Mouse (Mus musculus) limb, embryonic 13.5 days (tissue): Measurements from ENCODE around the gene Pnkp. TPM values are rescaled to one million over a fixed set of nuclear protein-coding genes. Genes with fewer than 3 reads are reported as not detected.
A peak's percentile ranks its signal among the peaks of the same experiment; 100 is the strongest.

Experiments
- ATAC-seq: fragments of 200-750 bp; cut with Nextera tagmentation; 2 replicates; pipeline ENCODE4 v1.8.0; 2017; ENCODE audit warnings: low read depth, moderate number of reproducible peaks, moderate TSS enrichment; ENCODE audit not compliant: low FRiP score
- H3K27ac ChIP-seq: fragments of 300-500 bp; sonication (generic); 2 replicates; pipeline ENCODE4 v1.5.1; 2015; ENCODE audit warnings: inconsistent platforms, mild to moderate bottlenecking, moderate library complexity
- H3K27me3 ChIP-seq: fragments of 300-500 bp; sonication (generic); 2 replicates; pipeline ENCODE4 v1.6.1; 2015; ENCODE audit warnings: mild to moderate bottlenecking, inconsistent platforms
- H3K36me3 ChIP-seq: fragments of 300-500 bp; sonication (generic); 2 replicates; pipeline ENCODE4 v1.6.1; 2015; ENCODE audit warnings: inconsistent platforms, mild to moderate bottlenecking, moderate library complexity
- H3K4me1 ChIP-seq: fragments of 300-500 bp; sonication (generic); 2 replicates; pipeline ENCODE4 v1.6.1; 2015; ENCODE audit warnings: inconsistent platforms
- H3K4me2 ChIP-seq: fragments of 300-500 bp; sonication (generic); replicated peaks from 2 replicates; pipeline ENCODE4 v1.6.1; 2015; ENCODE audit warnings: inconsistent platforms, mild to moderate bottlenecking, moderate library complexity
- H3K4me3 ChIP-seq: fragments of 300-500 bp; sonication (generic); 2 replicates; pipeline ENCODE4 v1.5.1; 2015; ENCODE audit warnings: moderate library complexity, mild to moderate bottlenecking, inconsistent platforms
- H3K9ac ChIP-seq: fragments of 300-500 bp; sonication (generic); 2 replicates; pipeline ENCODE4 v1.6.1; 2015; ENCODE audit warnings: mild to moderate bottlenecking, inconsistent platforms
- H3K9me3 ChIP-seq: fragments of 300-500 bp; sonication (generic); 2 replicates; pipeline ENCODE4 v1.6.1; 2016; ENCODE audit warnings: inconsistent platforms
- WGBS: fragments of 180-500 bp; shearing (Covaris S2); methylation state at CpG from one replicate; pipeline ENCODE4 v1.1.7; 2015; 5-methylcytosine and 5-hydroxymethylcytosine counted together
- polyA plus RNA-seq: library from polyadenylated mRNA; unstranded; fragments of >200 nt; fragmentation: Nextera tagmentation; extraction: Ambion mirVana; gene quantifications from 2 replicates; pipeline ENCODE4 v1.2.1, GENCODE M21; 2015

Pnkp gene
- polyA plus RNA-seq, 1 experiment from 2014 or later: 33.9 TPM

DNA sequence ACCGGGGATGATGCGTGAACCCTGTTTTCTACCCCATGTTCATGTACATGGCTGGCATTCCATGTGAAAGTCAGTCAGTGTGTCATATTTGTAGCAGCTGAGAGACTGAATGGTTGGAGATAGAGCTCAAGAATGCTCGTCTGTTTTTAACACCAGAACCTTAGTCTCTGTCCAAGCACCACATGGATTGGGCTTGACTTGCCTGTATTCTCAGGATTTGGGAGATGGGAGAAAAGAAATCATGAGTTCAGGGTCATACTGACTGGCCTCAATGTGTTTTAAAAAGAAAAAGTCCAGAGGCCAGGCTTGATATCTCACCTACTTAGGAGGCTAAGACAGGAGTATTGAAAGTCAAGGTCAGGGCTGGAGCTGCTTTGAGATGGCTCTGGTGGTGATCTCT, 39.5 kb upstream of the Pnkp start:
- peak overlapping the region; percentile 94 for H3K9ac ChIP-seq
- 24% methylated on average over 3 of the region's 3 CpGs for WGBS
- no peaks in the 10 kb centered on the region for H3K9me3 ChIP-seq
- H3K4me1 ChIP-seq: peaks cover 53% of the 10 kb centered on the region
- peak overlapping the region; percentile 76 for H3K4me3 ChIP-seq
- H3K27me3 ChIP-seq: no peaks in the 10 kb centered on the region
- peak overlapping the region; percentile 82 for H3K4me2 ChIP-seq
- H3K36me3 ChIP-seq: peaks cover 21% of the 10 kb centered on the region
- ATAC-seq: no peak
- peak overlapping the region; percentile 33; the same call in 1 of the 2 replicates for H3K27ac ChIP-seq

- no peak overlapping the region for H3K27ac ChIP-seq
- peaks cover 58% of the 10 kb centered on the region for H3K4me1 ChIP-seq
- H3K27me3 ChIP-seq: no peaks in the 10 kb centered on the region
- H3K4me2 ChIP-seq: peak overlapping the region; percentile 82
- peak overlapping the region; percentile 94 for H3K9ac ChIP-seq
- no peak for ATAC-seq
- 46% methylated on average over 2 of the region's 2 CpGs for WGBS
- no peaks in the 10 kb centered on the region for H3K9me3 ChIP-seq
- H3K36me3 ChIP-seq: peaks cover 14% of the 10 kb centered on the region
- H3K4me3 ChIP-seq: peak overlapping the region; percentile 76
These were observed 38.8 kb upstream of the Pnkp start for GRCm38 (mm10) chr7:44818164-44818563.

DNA sequence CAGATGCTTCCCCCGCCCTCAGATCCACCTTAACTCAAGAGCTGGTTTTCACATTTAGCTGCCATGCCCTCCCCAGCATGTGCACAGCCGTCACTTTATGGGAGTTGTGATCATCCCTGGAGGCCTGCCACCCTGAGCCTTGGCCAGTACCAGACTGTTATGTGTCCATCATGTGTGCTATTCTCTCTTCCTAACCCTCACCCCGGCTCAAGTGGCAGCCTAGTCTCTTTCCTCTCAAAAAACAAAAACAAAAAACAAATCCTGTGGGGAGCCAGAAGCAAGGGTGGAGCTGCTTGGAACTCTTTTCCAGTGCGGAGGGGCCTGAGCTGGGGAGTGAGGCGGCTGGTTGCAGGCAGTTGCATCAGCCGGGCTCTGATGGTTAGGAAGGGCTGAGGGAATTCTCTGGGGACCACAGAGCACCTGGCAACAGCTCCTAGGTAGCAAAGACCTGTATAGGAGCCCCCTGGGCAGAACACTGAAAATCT, 38.1 kb upstream of the Pnkp start:
- H3K36me3 ChIP-seq: peaks cover 12% of the 10 kb centered on the region
- peak overlapping the region; percentile 82 for H3K4me2 ChIP-seq
- H3K4me3 ChIP-seq: peak overlapping the region; percentile 76
- peak overlapping the region; percentile 94 for H3K9ac ChIP-seq
- H3K27ac ChIP-seq: peak overlapping the region; percentile 4; the same call in 1 of the 2 replicates
- no peaks in the 10 kb centered on the region for H3K9me3 ChIP-seq
- H3K27me3 ChIP-seq: no peaks in the 10 kb centered on the region
- WGBS: 44% methylated on average over 6 of the region's 6 CpGs
- peaks cover 64% of the 10 kb centered on the region for H3K4me1 ChIP-seq
- ATAC-seq: no peak

GRCm38 (mm10) chr7:44819391-44819790, 37.5 kb upstream of the Pnkp start:
- H3K9ac ChIP-seq: peak overlapping the region; percentile 94
- H3K4me2 ChIP-seq: peak overlapping the region; percentile 82
- peaks cover 70% of the 10 kb centered on the region for H3K4me1 ChIP-seq
- no peak overlapping the region for H3K27ac ChIP-seq
- H3K4me3 ChIP-seq: peak overlapping the region; percentile 76
- ATAC-seq: no peak
- H3K36me3 ChIP-seq: peaks cover 6% of the 10 kb centered on the region; the same call in 1 of the 2 replicates
- no peaks in the 10 kb centered on the region for H3K9me3 ChIP-seq
- WGBS: 96% methylated on average over 2 of the region's 2 CpGs
- no peaks in the 10 kb centered on the region for H3K27me3 ChIP-seq

GRCm38 (mm10) chr7:44819863-44820262, 37.1 kb upstream of the Pnkp start:
- Histone ChIP-seq H3K4me2 (peak overlapping the region; percentile 82; the same call in 1 of the 2 replicates), H3K9ac (no peak overlapping the region), H3K9me3 (no peaks in the 10 kb centered on the region), H3K27ac (no peak overlapping the region), H3K4me3 (no peak overlapping the region), H3K27me3 (no peaks in the 10 kb centered on the region), H3K36me3 (peaks cover 4% of the 10 kb centered on the region; the same call in 1 of the 2 replicates), H3K4me1 (peaks cover 72% of the 10 kb centered on the region)
- WGBS: 75% methylated on average over 5 of the region's 5 CpGs
- no peak for ATAC-seq

- Histone ChIP-seq H3K27ac (no peak overlapping the region), H3K4me2 (no peak overlapping the region), H3K9ac (peak overlapping the region; percentile 31), H3K9me3 (no peaks in the 10 kb centered on the region), H3K36me3 (peaks cover 6% of the 10 kb centered on the region; the same call in 1 of the 2 replicates), H3K4me1 (peaks cover 67% of the 10 kb centered on the region), H3K27me3 (no peaks in the 10 kb centered on the region), H3K4me3 (no peak overlapping the region)
- no peak for ATAC-seq
- 86% methylated on average over 3 of the region's 3 CpGs for WGBS
These were observed 36.4 kb upstream of the Pnkp start for GRCm38 (mm10) chr7:44820525-44820924.

DNA sequence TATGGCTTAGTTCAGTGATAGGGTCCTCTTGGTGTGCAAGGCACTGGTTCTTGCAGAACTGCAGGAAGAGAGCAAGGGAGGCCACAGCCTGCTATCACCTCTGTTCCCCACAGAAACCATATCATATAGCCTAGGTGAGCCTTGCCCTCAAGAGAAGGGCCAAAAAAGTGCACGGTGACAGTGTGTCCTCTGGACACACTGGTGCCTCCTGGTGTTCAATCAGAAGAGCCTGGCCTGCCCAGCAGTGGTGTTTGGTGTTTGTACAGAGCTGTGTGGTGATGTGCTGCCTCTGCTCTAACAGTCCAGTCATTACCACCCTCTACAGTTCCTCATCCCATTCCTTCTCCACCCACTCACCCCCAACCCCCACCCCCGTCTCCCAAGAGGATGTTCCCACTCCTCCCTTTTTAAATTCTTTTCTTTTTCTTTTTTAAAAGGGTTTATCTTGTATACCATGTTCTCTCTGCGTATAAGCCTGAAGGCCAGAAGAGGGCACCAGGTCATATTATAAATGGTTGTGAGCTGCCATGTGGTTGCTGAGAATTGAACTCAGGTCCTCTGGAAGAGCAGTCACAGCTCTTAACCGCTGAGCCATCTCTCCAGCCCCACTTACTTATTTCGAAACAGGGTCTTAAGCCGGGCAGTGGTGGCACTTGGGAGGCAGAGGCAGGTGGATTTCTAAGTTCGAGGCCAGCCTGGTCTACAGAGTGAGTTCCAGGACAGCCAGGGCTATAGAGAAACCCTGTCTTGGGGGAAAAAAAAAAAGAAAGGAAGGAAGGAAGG, 35.1 kb upstream of the Pnkp start:
- H3K27me3 ChIP-seq: no peaks in the 10 kb centered on the region
- H3K4me2 ChIP-seq: no peak overlapping the region
- H3K9me3 ChIP-seq: no peaks in the 10 kb centered on the region
- peaks cover 67% of the 10 kb centered on the region for H3K4me1 ChIP-seq
- ATAC-seq: no peak
- H3K27ac ChIP-seq: no peak overlapping the region
- WGBS: 88% methylated on average over 7 of the region's 7 CpGs
- no peak overlapping the region for H3K4me3 ChIP-seq
- H3K36me3 ChIP-seq: peaks cover 18% of the 10 kb centered on the region
- H3K9ac ChIP-seq: no peak overlapping the region

DNA sequence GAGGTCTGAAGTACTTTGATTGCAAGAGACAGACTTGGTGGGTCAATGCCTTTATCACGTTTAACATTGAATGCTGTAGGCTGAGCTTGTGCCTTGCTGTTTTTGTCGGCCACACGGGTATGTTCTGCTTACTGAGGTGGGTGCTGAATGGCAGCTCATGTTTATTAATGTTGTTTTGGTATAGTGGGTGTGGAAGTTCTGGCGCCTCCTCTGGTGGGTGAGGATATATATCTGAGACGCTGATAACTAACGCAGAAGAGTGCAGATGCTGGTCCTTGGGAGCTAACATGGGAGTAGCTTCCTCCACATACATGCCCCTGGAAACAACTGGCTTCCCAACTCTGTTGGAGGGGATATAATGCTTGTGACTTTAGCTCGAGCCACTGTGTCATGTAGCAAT, 33.5 kb upstream of the Pnkp start:
- no peak overlapping the region for H3K27ac ChIP-seq
- no peak overlapping the region for H3K4me2 ChIP-seq
- H3K27me3 ChIP-seq: no peaks in the 10 kb centered on the region
- H3K9ac ChIP-seq: no peak overlapping the region
- peaks cover 52% of the 10 kb centered on the region for H3K4me1 ChIP-seq
- ATAC-seq: no peak
- H3K9me3 ChIP-seq: no peaks in the 10 kb centered on the region
- 51% methylated on average over 7 of the region's 7 CpGs for WGBS
- no peak overlapping the region for H3K4me3 ChIP-seq
- H3K36me3 ChIP-seq: peaks cover 32% of the 10 kb centered on the region

DNA sequence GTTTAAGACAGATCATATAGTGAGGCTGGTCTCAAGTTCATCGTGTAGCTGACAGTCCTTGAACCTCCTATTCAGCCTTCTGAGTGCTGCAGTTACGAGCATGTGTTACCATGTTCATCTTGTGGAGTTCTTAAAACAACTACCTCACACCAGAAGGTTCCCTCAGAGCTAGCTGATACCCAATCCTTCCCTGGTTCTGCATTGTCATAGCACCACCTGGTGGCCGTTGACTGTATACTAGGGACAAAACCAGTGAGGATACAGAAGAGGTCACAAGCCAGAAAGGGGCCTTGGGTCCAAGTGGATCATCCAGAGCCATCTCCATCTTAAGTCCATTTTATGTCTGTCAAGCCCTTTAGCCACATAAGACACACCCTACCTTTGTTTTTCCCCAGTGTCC, 32.1 kb upstream of the Pnkp start:
- Histone ChIP-seq H3K27ac (no peak overlapping the region), H3K27me3 (no peaks in the 10 kb centered on the region), H3K4me1 (peaks cover 38% of the 10 kb centered on the region), H3K36me3 (peaks cover 47% of the 10 kb centered on the region), H3K9me3 (no peaks in the 10 kb centered on the region), H3K4me2 (no peak overlapping the region), H3K9ac (no peak overlapping the region), H3K4me3 (no peak overlapping the region)
- no peak; the same call in 1 of the 2 replicates for ATAC-seq
- WGBS: 25% methylated on average over 3 of the region's 3 CpGs

DNA sequence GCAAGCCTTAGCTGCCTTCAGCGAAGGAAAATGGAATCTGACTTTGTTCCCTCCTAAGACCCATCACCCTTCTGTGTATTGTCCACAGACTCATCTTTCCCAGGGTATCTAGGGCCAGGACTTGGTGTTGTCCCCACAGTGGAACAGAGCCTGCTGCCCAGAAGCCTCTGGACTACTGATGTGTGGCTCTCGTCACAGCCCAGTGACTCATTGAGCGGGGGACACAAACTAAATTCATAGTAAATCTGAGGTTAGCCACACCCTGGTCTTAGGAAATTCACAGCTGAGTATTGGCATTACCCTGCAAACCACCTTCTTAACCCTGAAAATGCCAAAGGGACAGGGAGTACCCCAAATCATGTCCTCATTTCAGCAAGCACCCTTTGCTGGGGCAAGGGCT, 30.2 kb upstream of the Pnkp start:
- H3K27me3 ChIP-seq: no peaks in the 10 kb centered on the region
- no peak overlapping the region for H3K9ac ChIP-seq
- H3K36me3 ChIP-seq: peaks cover 64% of the 10 kb centered on the region
- H3K9me3 ChIP-seq: no peaks in the 10 kb centered on the region
- no peak for ATAC-seq
- no peak overlapping the region for H3K4me3 ChIP-seq
- H3K4me2 ChIP-seq: no peak overlapping the region
- peaks cover 30% of the 10 kb centered on the region for H3K4me1 ChIP-seq
- no peak overlapping the region for H3K27ac ChIP-seq
- 85% methylated on average over 3 of the region's 3 CpGs for WGBS

GRCm38 (mm10) chr7:44828706-44829105, 28.2 kb upstream of the Pnkp start:
- no peaks in the 10 kb centered on the region for H3K27me3 ChIP-seq
- ATAC-seq: no peak
- no peak overlapping the region for H3K9ac ChIP-seq
- no peak overlapping the region for H3K4me3 ChIP-seq
- H3K4me1 ChIP-seq: peaks cover 28% of the 10 kb centered on the region
- no peak overlapping the region for H3K4me2 ChIP-seq
- H3K36me3 ChIP-seq: peaks cover 67% of the 10 kb centered on the region
- 97% methylated on average over 5 of the region's 5 CpGs for WGBS
- no peak overlapping the region for H3K27ac ChIP-seq
- no peaks in the 10 kb centered on the region for H3K9me3 ChIP-seq

GRCm38 (mm10) chr7:44832763-44833162, 24.2 kb upstream of the Pnkp start:
- H3K27me3 ChIP-seq: peaks cover under 1% of the 10 kb centered on the region
- H3K4me1 ChIP-seq: peaks cover 17% of the 10 kb centered on the region
- H3K9ac ChIP-seq: no peak overlapping the region
- no peak overlapping the region for H3K4me3 ChIP-seq
- 0 out of 2 replicates have a peak overlapping the region, but pooled peaks have one; percentile 52 for H3K27ac ChIP-seq
- 47% methylated on average over 4 of the region's 4 CpGs for WGBS
- no peaks in the 10 kb centered on the region for H3K9me3 ChIP-seq
- ATAC-seq: no peak
- H3K4me2 ChIP-seq: no peak overlapping the region
- H3K36me3 ChIP-seq: peaks cover 45% of the 10 kb centered on the region
